Mouse (Mus musculus) adrenal gland (tissue): ENCODE data around the gene Rnf216.

Experiments used
- intact Hi-C: fragments of 180-260 bp; cut with DNase I; formaldehyde crosslinking; loops from one replicate; pipeline ENCODE4 v1.15.1; 2025
- microRNA-seq, 2 experiments: library from miRNA; unstranded; fragments of <30 nt; microRNA quantifications; one replicate each; pipeline ENCODE4; 2019

Rnf216 gene

GRCm38 (mm10) chr5:142961881-142962443 is 150.8 kb downstream of the Rnf216 start:
- intact Hi-C loops: no loop called here

- intact Hi-C loops: no loop called here
Observed at GRCm38 (mm10) chr5:142961398-142961880, 151.4 kb downstream of the Rnf216 start.

GRCm38 (mm10) chr5:142960775-142961271 is 152.0 kb downstream of the Rnf216 start:
- intact Hi-C loops: no loop called here

GRCm38 (mm10) chr5:142959576-142960556 is 152.9 kb downstream of the Rnf216 start, which contains the start of gene Fscn1:
TSS of gene Fscn1 (plus strand) at chr5:142960343.
- intact Hi-C loops: no loop called here

GRCm38 (mm10) chr5:142959156-142959555 is 153.6 kb downstream of the Rnf216 start:
- intact Hi-C loops: no loop called here

- intact Hi-C loops: no loop called here
Observed at GRCm38 (mm10) chr5:142958464-142958863, 154.3 kb downstream of the Rnf216 start.

- intact Hi-C loops: no loop called here
Observed at GRCm38 (mm10) chr5:142956956-142957703, 155.7 kb downstream of the Rnf216 start.

- intact Hi-C loops: no loop called here
Observed at GRCm38 (mm10) chr5:142953641-142954040, 159.2 kb downstream of the Rnf216 start.

- intact Hi-C loops: no loop called here
Observed at GRCm38 (mm10) chr5:142950405-142950804, 162.4 kb downstream of the Rnf216 start.

GRCm38 (mm10) chr5:142949580-142949979 is 163.2 kb downstream of the Rnf216 start:
- intact Hi-C loops: loop anchor here (5.0 kb wide), 1 partner anchor 53 kb away; no protein-coding TSS in a partner anchor

GRCm38 (mm10) chr5:142947460-142947859 is 165.3 kb downstream of the Rnf216 start:
- intact Hi-C loops: loop anchor here (5.0 kb wide), 1 partner anchor 55 kb away; no protein-coding TSS in a partner anchor

GRCm38 (mm10) chr5:142944979-142945682 is 167.7 kb downstream of the Rnf216 start:
- intact Hi-C loops: loop anchor here (5.0 kb wide), 1 partner anchor 57 kb away; no protein-coding TSS in a partner anchor

Small RNAs within 50 kb of the gene (microRNA-seq; reads per million reads assigned to microRNA genes)
- 0 reads per million in 2 experiments for gene Gm44405
